21 mouse cellular contexts compared by ENCODE assay signal in genomic region chr7:81315583-81315982, GRCm38 (mm10). TPM values are rescaled to one million over a fixed set of nuclear protein-coding genes. Genes with fewer than 3 reads are reported as not detected.
DNase-seq lines count a peak whose midpoint lies in the region; ATAC-seq lines count a peak whose summit lies in the region.
"Had no signal": no experiment of that assay in that cellular context is flagged by ENCODE, and none has a peak within 500 bp of the region (broad histone marks: within the 10 kb centered on the region; RNA-seq: fewer than 3 reads in every experiment).

No protein-coding gene starts in this region.

- no peak overlapping the region for H3K4me3 ChIP-seq in kidney, embryonic 14.5 days (ENCODE audit: low read length)
- no peak overlapping the region for H3K4me3 ChIP-seq in midbrain, embryonic 15.5 days
- H3K4me3 ChIP-seq: hindbrain, embryonic 15.5 days; lung, embryonic 15.5 days; neural tube, embryonic 15.5 days had no signal

- no peak overlapping the region for H3K9ac ChIP-seq in kidney, embryonic 14.5 days (ENCODE audit: low read depth, low read length)
- no peak overlapping the region for H3K9ac ChIP-seq in midbrain, embryonic 15.5 days
- H3K9ac ChIP-seq: hindbrain, embryonic 15.5 days; lung, embryonic 15.5 days; neural tube, embryonic 15.5 days had no signal

- no peaks in the 10 kb centered on the region for H3K36me3 ChIP-seq in kidney, embryonic 14.5 days (ENCODE audit: control insufficient read depth, insufficient read depth, low read length)
- no peaks in the 10 kb centered on the region for H3K36me3 ChIP-seq in midbrain, embryonic 15.5 days (replicated peaks)
- H3K36me3 ChIP-seq: hindbrain, embryonic 15.5 days; lung, embryonic 15.5 days; neural tube, embryonic 15.5 days had no signal

- ATAC-seq in kidney, embryonic 14.5 days (ENCODE audit: low FRiP score, low TSS enrichment), result no peak
- no peak for ATAC-seq in midbrain, embryonic 15.5 days (replicated peaks)
- ATAC-seq: forebrain, embryonic 14.5 days; intestine, embryonic 16.5 days had no signal

- intact Hi-C loops in heart, postnatal 36 days (cut with DNase I), result no loop called here

- H3K27me3 ChIP-seq in kidney, embryonic 14.5 days (ENCODE audit: control insufficient read depth, insufficient read depth, low read length), result no peaks in the 10 kb centered on the region
- no peaks in the 10 kb centered on the region for H3K27me3 ChIP-seq in midbrain, embryonic 15.5 days (replicated peaks)
- H3K27me3 ChIP-seq: CH12.LX; hindbrain, embryonic 15.5 days; lung, embryonic 15.5 days; neural tube, embryonic 15.5 days had no signal

- DNase-seq in kidney, postnatal 14 days, result peak; percentile 38
- peak; percentile 34 for DNase-seq in ovary, adult 18-20 months (ENCODE audit: low spot score)
- no peak for DNase-seq in ovary, postnatal 10 days (ENCODE audit: low spot score)
- peak; percentile 24 for DNase-seq in adrenal gland, postnatal 25 days
- DNase-seq in heart, postnatal 36 days, result no peak
- DNase-seq: cerebellum, postnatal 25 days; gastrocnemius, postnatal 36 days; layer of hippocampus, postnatal 36 days; liver; right cerebral cortex, adult 18-20 months; spleen, adult 18-20 months had no signal

- H3K9me3 ChIP-seq in kidney, embryonic 14.5 days (ENCODE audit: control insufficient read depth, low read length), result no peaks in the 10 kb centered on the region
- no peaks in the 10 kb centered on the region for H3K9me3 ChIP-seq in midbrain, embryonic 15.5 days
- H3K9me3 ChIP-seq: hindbrain, embryonic 15.5 days; lung, embryonic 15.5 days; neural tube, embryonic 15.5 days had no signal

- no peak overlapping the region for H3K4me2 ChIP-seq in kidney, embryonic 14.5 days (replicated peaks; ENCODE audit: low read depth, low read length)
- no peak overlapping the region for H3K4me2 ChIP-seq in midbrain, embryonic 15.5 days
- H3K4me2 ChIP-seq: heart, embryonic 11.5 days; hindbrain, embryonic 15.5 days; lung, embryonic 15.5 days; midbrain, embryonic 11.5 days; neural tube, embryonic 15.5 days had no signal

- H3K4me1 ChIP-seq in kidney, embryonic 14.5 days (ENCODE audit: control insufficient read depth, insufficient read depth, low read length), result no peaks in the 10 kb centered on the region
- no peaks in the 10 kb centered on the region for H3K4me1 ChIP-seq in midbrain, embryonic 15.5 days
- H3K4me1 ChIP-seq: hindbrain, embryonic 15.5 days; lung, embryonic 15.5 days; neural tube, embryonic 15.5 days had no signal

- 60% methylated on average over 8 of the region's 8 CpGs for WGBS in kidney, embryonic 14.5 days
- 81% methylated on average over 8 of the region's 8 CpGs for WGBS in midbrain, embryonic 15.5 days

- H3K27ac ChIP-seq in kidney, embryonic 14.5 days (ENCODE audit: low read depth, low read length), result no peak overlapping the region
- no peak overlapping the region for H3K27ac ChIP-seq in midbrain, embryonic 15.5 days
- H3K27ac ChIP-seq: hindbrain, embryonic 15.5 days; lung, embryonic 15.5 days; neural tube, embryonic 15.5 days had no signal

RNA-seq across cellular contexts. Expression of gene Rps17, which starts 29.5 kb away (rescaled TPM):
- 1,503 and 2,103 TPM in 2 replicates for polyA plus RNA-seq in kidney, embryonic 14.5 days (2014; fragmentation: Nextera tagmentation; extraction: Ambion mirVana)
- total RNA-seq in adrenal gland, postnatal 25 days (2021), result 1,081 and 1,170 TPM in 2 replicates
- polyA plus RNA-seq in midbrain, embryonic 15.5 days (2015; fragmentation: Nextera tagmentation; extraction: Ambion mirVana), result 648 and 653 TPM in 2 replicates
- 100 to 1,000 TPM; 870 to 936 TPM for total RNA-seq in heart, postnatal 36 days (2021)

Comparison
In these comparisons a context has a peak if more than half of its experiments do, and no peak if none do; other contexts are left out.
1. DNase-seq: peak in kidney, postnatal 14 days (single experiment), ovary, adult 18-20 months (single experiment) and adrenal gland, postnatal 25 days (single experiment); none in ovary, postnatal 10 days (single experiment) and heart, postnatal 36 days (0 of 2).